Mouse (Mus musculus) heart, embryonic 14.5 days (tissue): ENCODE results near the gene Fto. TPM values are rescaled to one million over a fixed set of nuclear protein-coding genes. Genes with fewer than 3 reads are reported as not detected.

ENCODE experiments used
- ATAC-seq: fragments of 200-750 bp; cut with Nextera tagmentation; 2 replicates; pipeline ENCODE4 v1.8.0; 2017; ENCODE audit warnings: low read depth, moderate TSS enrichment; ENCODE audit not compliant: insufficient number of reproducible peaks, insufficient read depth, low FRiP score
- H3K27ac ChIP-seq, 2 experiments: fragments of 200-500 bp in 1 of 2; fragments of 300-500 bp in 1 of 2; sonication (generic) in 1 of 2; replicated peaks in 1 of 2; 2 replicates each; pipeline ENCODE4 v1.5.1; 2012 to 2014; ENCODE audit warnings: low read depth in 2 of 2, low read length in 2 of 2, control low read depth in 1 of 2, mild to moderate bottlenecking in 1 of 2, mixed read lengths in 1 of 2; ENCODE audit not compliant: control insufficient read depth in 1 of 2, insufficient read depth in 1 of 2
- H3K27me3 ChIP-seq: fragments of 300-500 bp; sonication (generic); 2 replicates; pipeline ENCODE4 v1.6.1; 2014; ENCODE audit warnings: mild to moderate bottlenecking, low read length, control low read depth; ENCODE audit not compliant: control insufficient read depth, insufficient read depth
- H3K36me3 ChIP-seq: fragments of 300-500 bp; sonication (generic); 2 replicates; pipeline ENCODE4 v1.6.1; 2014; ENCODE audit warnings: mild to moderate bottlenecking, control low read depth, low read length, mixed read lengths; ENCODE audit not compliant: control insufficient read depth, insufficient read depth
- H3K4me1 ChIP-seq, 2 experiments: fragments of 200-500 bp in 1 of 2; fragments of 300-500 bp in 1 of 2; sonication (generic) in 1 of 2; 2 replicates each; pipeline ENCODE4 v1.6.1; 2012 to 2014; ENCODE audit warnings: low read length in 2 of 2, control low read depth in 1 of 2, mixed read lengths in 1 of 2; ENCODE audit not compliant: control insufficient read depth in 2 of 2, insufficient read depth in 2 of 2
- H3K4me2 ChIP-seq: fragments of 300-500 bp; sonication (generic); 2 replicates; pipeline ENCODE4 v1.6.1; 2014; ENCODE audit warnings: mild to moderate bottlenecking, low read length
- H3K4me3 ChIP-seq, 2 experiments: fragments of 200-500 bp in 1 of 2; fragments of 300-500 bp in 1 of 2; sonication (generic) in 1 of 2; 2 replicates each; pipeline ENCODE4 v1.5.1; 2012 to 2014; ENCODE audit warnings: low read length in 2 of 2, mild to moderate bottlenecking in 2 of 2, control low read depth in 1 of 2, low read depth in 1 of 2, moderate library complexity in 1 of 2; ENCODE audit not compliant: control insufficient read depth in 1 of 2, insufficient read depth in 1 of 2
- H3K9ac ChIP-seq: fragments of 300-500 bp; sonication (generic); 2 replicates; pipeline ENCODE4 v1.6.1; 2014; ENCODE audit warnings: mild to moderate bottlenecking, low read length
- H3K9me3 ChIP-seq: fragments of 300-500 bp; sonication (generic); 2 replicates; pipeline ENCODE4 v1.6.1; 2016; ENCODE audit warnings: low read length, control low read depth; ENCODE audit not compliant: control insufficient read depth
- WGBS: fragments of 180-500 bp; shearing (Covaris S2); extraction: QIAGEN DNeasy Blood & Tissue Kit; methylation state at CpG from one replicate; pipeline ENCODE4 v1.1.7; 2014; 5-methylcytosine and 5-hydroxymethylcytosine counted together
- polyA plus RNA-seq: library from polyadenylated mRNA; unstranded; fragments of >200 nt; fragmentation: Nextera tagmentation; extraction: Ambion mirVana; gene quantifications from 2 replicates; pipeline ENCODE4 v1.2.1, GENCODE M21; 2014

Fto gene
- polyA plus RNA-seq, 1 experiment from 2014 or later, result 71.5 TPM

DNA sequence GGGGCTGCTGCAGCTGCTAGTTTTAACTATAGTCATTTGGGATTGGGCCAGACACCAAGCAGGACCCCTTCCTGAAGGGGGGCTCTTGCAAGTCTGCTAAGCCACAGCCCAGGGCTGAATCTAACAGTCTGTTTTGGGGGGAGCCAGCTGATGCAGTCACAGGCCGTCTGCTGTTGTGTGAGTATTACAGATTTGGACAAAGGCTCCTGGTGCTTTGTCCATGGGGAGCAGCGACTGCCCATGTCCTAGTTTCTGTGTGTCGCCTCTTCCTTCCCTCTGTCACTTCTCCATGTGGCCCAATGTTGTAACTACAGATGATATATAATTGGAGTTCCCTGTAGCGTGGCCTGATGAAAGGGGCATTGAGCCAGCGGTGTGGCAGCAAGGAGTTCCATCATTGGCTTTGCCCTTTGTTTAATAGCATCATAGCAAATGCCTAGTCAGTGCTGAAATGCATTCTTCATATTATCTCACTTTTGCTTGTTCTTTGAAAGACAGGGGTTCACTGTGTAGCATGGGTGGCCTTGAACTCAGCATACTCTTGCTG lies 243.8 kb downstream of the Fto start:
- no peak overlapping the region for H3K27ac ChIP-seq
- no peak for ATAC-seq
- no peaks in the 10 kb centered on the region for H3K36me3 ChIP-seq
- no peaks in the 10 kb centered on the region for H3K27me3 ChIP-seq
- H3K4me3 ChIP-seq, result no peak overlapping the region
- H3K4me2 ChIP-seq, result no peak overlapping the region
- no peaks in the 10 kb centered on the region for H3K9me3 ChIP-seq
- peaks cover 19 to 65% of the 10 kb centered on the region in 2 experiments for H3K4me1 ChIP-seq
- H3K9ac ChIP-seq, result no peak overlapping the region
- WGBS, result 92% methylated on average over 5 of the region's 5 CpGs

DNA sequence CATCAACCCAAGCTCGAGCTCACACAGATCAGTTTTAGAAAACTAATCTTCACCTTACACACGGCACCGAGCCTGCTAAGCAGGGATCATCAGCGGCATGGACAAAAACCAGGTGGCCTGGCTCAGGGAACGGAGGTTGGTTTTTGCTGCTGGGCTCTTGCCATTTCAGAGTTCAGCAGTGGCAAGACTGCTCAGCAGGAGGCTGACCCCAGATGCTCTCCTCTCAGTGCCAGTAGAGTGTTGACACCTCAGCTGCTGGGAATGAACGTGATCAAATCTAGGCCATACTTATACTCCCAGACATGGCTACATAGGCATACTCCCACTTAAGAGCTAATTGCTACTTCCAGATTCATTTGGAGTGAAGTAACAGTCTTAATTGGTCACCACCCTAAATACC lies 245.1 kb downstream of the Fto start:
- H3K9ac ChIP-seq, result no peak overlapping the region
- peaks cover 13 to 58% of the 10 kb centered on the region in 2 experiments for H3K4me1 ChIP-seq
- H3K27me3 ChIP-seq, result no peaks in the 10 kb centered on the region
- peak overlapping the region; percentile 34 for H3K4me2 ChIP-seq
- no peaks in the 10 kb centered on the region for H3K9me3 ChIP-seq
- peak overlapping the region; percentile 30 to 64; a peak in 3 of 4 replicates for H3K27ac ChIP-seq
- WGBS, result 30% methylated on average over 6 of the region's 6 CpGs
- H3K4me3 ChIP-seq, result no peak overlapping the region
- H3K36me3 ChIP-seq, result no peaks in the 10 kb centered on the region
- peak; percentile 74 for ATAC-seq

DNA sequence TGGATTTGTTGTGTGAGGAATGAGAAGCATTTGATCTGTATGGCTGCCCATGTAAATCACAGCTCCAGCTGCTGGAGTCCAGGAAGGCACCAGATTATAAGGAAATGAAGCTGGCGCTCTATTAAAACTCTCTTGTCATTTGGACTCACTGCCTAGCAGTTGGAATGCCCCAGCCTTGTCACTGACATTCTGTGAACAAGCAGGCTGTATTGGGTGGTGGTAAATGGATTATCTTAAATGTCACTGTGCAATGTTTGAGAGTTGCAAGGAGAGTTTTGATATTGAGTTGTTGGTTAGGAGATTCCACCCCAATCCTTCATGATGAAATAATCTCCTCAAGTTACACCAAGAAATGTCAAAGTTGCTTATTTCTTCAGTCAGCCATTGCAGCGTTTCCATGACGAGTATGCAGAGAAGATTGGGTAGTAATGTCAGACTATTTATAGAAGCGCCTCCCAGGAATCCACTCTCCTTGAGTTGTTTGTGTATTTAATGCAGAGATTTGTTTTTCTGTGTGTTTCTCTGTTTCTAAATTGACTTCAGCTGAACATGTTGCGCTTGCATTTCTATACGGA lies 246.8 kb downstream of the Fto start:
- H3K36me3 ChIP-seq, result no peaks in the 10 kb centered on the region
- no peak overlapping the region for H3K4me3 ChIP-seq
- WGBS, result 46% methylated on average over 6 of the region's 6 CpGs
- no peak for ATAC-seq
- H3K9ac ChIP-seq, result no peak overlapping the region
- no peak overlapping the region for H3K4me2 ChIP-seq
- H3K4me1 ChIP-seq, result peaks cover 11 to 48% of the 10 kb centered on the region in 2 experiments
- H3K27ac ChIP-seq, result peak overlapping the region; percentile 15 to 45
- H3K27me3 ChIP-seq, result no peaks in the 10 kb centered on the region
- no peaks in the 10 kb centered on the region for H3K9me3 ChIP-seq

DNA sequence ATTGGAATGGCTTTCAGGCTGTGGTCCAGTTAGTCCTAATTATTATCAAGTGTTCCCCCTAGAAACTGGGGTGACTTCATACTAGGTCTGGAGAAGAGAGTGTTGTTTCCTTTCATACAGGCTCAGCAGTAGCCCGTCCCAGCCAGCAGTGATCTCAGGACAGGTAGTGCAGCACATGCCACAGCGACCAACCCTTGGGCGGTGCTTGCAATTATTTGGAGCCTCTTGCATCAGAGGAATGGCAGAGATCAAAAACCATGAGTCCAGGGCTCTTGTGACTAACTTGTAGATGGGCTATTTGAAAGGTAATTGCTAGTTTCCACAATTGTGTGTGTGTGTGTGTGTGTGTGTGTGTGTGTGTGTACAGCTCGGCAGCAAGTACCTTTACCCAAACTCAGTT lies 247.9 kb downstream of the Fto start:
- H3K4me2 ChIP-seq, result no peak overlapping the region
- no peak overlapping the region for H3K9ac ChIP-seq
- H3K27me3 ChIP-seq, result no peaks in the 10 kb centered on the region
- 91% methylated on average over 4 of the region's 4 CpGs for WGBS
- H3K4me1 ChIP-seq, result peaks cover 21 to 54% of the 10 kb centered on the region in 2 experiments
- no peaks in the 10 kb centered on the region for H3K9me3 ChIP-seq
- H3K27ac ChIP-seq, result no peak overlapping the region
- H3K36me3 ChIP-seq, result no peaks in the 10 kb centered on the region
- no peak overlapping the region for H3K4me3 ChIP-seq
- no peak for ATAC-seq

DNA sequence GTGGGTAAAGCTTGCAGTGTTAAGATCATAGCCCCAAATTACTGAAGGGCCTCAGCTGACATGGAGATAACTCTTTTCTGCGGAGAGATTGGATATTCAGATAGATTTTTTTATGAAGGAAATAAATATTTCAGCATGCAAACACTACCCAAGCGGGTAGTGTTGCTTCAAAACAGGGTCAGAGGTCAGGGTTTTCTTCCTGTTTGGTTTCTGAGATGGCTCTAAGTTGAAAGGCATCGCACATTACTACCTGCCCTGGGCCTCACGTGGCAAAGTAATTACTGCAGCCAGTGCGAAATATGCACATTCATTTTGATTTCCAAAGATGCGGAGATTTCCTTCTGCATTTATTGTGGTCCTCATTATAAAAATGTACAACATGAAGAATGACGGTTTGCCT lies 249.3 kb downstream of the Fto start:
- Histone ChIP-seq H3K9ac (no peak overlapping the region), H3K9me3 (no peaks in the 10 kb centered on the region), H3K36me3 (no peaks in the 10 kb centered on the region), H3K27me3 (no peaks in the 10 kb centered on the region), H3K27ac (no peak overlapping the region), H3K4me2 (no peak overlapping the region), H3K4me1 (peaks cover 22 to 57% of the 10 kb centered on the region in 2 experiments), H3K4me3 (no peak overlapping the region)
- 77% methylated on average over 7 of the region's 7 CpGs for WGBS
- no peak for ATAC-seq

DNA sequence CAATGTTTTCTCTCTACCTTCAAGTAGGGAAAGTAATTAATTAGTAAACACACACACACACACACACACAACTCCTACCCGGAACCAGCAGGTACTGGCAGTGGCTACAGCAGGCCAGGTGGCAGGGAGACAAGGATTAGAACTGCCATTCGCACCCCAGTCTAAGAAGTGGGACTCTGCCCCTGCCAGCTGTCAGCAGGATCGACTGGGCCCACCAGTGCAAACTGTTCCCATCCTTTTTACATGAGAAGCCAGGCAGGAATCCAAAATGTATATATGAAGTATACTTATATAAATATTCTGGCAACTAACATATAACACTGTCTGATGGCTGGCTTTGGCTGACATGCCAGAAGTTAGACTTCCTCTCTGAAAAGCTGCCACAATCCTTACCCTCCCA lies 250.0 kb downstream of the Fto start:
- no peaks in the 10 kb centered on the region for H3K27me3 ChIP-seq
- no peaks in the 10 kb centered on the region for H3K36me3 ChIP-seq
- WGBS, result 88% methylated on average over 3 of the region's 3 CpGs
- H3K4me3 ChIP-seq, result no peak overlapping the region
- no peaks in the 10 kb centered on the region for H3K9me3 ChIP-seq
- H3K4me1 ChIP-seq, result peaks cover 17 to 50% of the 10 kb centered on the region in 2 experiments
- ATAC-seq, result no peak
- no peak overlapping the region for H3K4me2 ChIP-seq
- H3K27ac ChIP-seq, result no peak overlapping the region
- H3K9ac ChIP-seq, result no peak overlapping the region

DNA sequence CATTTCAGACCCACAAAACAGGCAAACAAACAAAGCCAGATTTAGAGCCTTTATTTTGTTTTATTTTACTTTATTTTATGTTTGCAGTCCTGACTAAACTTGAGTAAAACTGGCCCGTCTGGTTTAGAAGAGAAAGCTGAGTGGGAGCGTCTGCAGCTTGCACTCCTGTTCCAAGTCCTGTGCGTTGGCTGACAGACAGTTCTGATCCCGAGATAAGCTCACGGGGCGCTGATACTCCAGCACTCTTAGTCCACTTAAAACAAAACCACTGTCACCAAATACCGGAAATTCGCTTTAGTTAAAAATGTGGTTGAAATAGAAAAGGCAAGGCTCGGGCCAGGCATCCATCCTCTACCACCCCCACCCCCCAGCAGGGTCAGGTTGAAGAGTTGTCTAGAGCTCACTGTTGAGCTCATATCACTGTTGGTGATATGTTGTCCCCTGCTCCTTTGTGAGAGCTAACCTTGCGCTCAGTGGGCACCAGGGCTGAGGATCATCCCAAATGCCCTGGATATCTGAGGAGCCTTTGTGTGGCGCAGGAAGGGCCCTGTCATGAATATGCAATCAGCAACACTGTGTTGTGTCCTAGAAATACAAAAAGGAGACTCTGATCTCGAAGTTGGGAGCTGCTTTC lies 252.7 kb downstream of the Fto start:
- Histone ChIP-seq H3K9me3 (no peaks in the 10 kb centered on the region), H3K27me3 (no peaks in the 10 kb centered on the region), H3K27ac (peak overlapping the region; percentile 34 to 56; a peak in 3 of 4 replicates), H3K4me1 (peaks cover 27 to 44% of the 10 kb centered on the region in 2 experiments), H3K36me3 (no peaks in the 10 kb centered on the region), H3K4me3 (no peak overlapping the region), H3K9ac (peak overlapping the region; percentile 45), H3K4me2 (peak overlapping the region; percentile 45)
- WGBS, result 18% methylated on average over 12 of the region's 12 CpGs
- ATAC-seq, result no peak
